Mouse (Mus musculus) C2C12 (cell line): ENCODE results near the gene Psma1. TPM values are rescaled to one million over a fixed set of nuclear protein-coding genes. Genes with fewer than 3 reads are reported as not detected.

Experiments used
- H3K27me3 ChIP-seq: one replicate; pipeline ENCODE4 v1.6.1; 2011; ENCODE audit not compliant: control insufficient read depth, insufficient read depth, insufficient read length
- H3K36me3 ChIP-seq: one replicate; pipeline ENCODE4 v1.6.1; 2011; ENCODE audit not compliant: control insufficient read depth, insufficient read depth
- H3K4me3 ChIP-seq: one replicate; pipeline ENCODE4 v1.5.1; 2011; ENCODE audit warnings: mild to moderate bottlenecking, control low read depth; ENCODE audit not compliant: poor library complexity, insufficient read depth, severe bottlenecking
- H3K79me2 ChIP-seq: one replicate; pipeline ENCODE4 v1.6.1; 2011; ENCODE audit not compliant: control insufficient read depth, insufficient read depth
- H3K79me3 ChIP-seq: one replicate; pipeline ENCODE4 v1.6.1; 2011; ENCODE audit warnings: low read depth, control low read depth
- H3ac ChIP-seq: one replicate; pipeline ENCODE3; 2011; ENCODE audit warnings: low read depth; ENCODE audit not compliant: control insufficient read depth, insufficient read length
- CEBPB ChIP-seq: IDR thresholded peaks from one replicate; pipeline ENCODE4 v1.6.1; 2011; ENCODE audit warnings: low read depth, mild to moderate bottlenecking, control low read depth, moderate library complexity
- CTCF ChIP-seq: IDR thresholded peaks from one replicate; pipeline ENCODE4 v1.5.1; 2011; ENCODE audit not compliant: control insufficient read depth, insufficient read depth, insufficient read length
- FOSL1 ChIP-seq: IDR thresholded peaks from one replicate; pipeline ENCODE4 v1.8.0; 2011; ENCODE audit warnings: mild to moderate bottlenecking, low read length; ENCODE audit not compliant: poor library complexity, insufficient read depth, severe bottlenecking
- MAX ChIP-seq: IDR thresholded peaks from one replicate; pipeline ENCODE4 v1.6.1; 2011; ENCODE audit warnings: mild to moderate bottlenecking, control low read depth
- MYOD1 ChIP-seq: IDR thresholded peaks from one replicate; pipeline ENCODE4 v1.6.1; 2011; ENCODE audit warnings: low read depth; ENCODE audit not compliant: control insufficient read depth, insufficient read length
- MYOG ChIP-seq: IDR thresholded peaks from one replicate; pipeline ENCODE4 v1.6.1; 2011; ENCODE audit not compliant: control insufficient read depth, insufficient read length; ENCODE audit errors: extremely low read depth
- USF1 ChIP-seq: IDR thresholded peaks from one replicate; pipeline ENCODE4 v1.6.1; 2011; ENCODE audit warnings: low read depth, mild to moderate bottlenecking, control low read depth, moderate library complexity
- long read RNA-seq, 2 experiments: library from polyadenylated mRNA; unstranded; transcript quantifications; one replicate each; pipeline ENCODE4 v2.0.0; 2019 to 2020
- polyA plus RNA-seq: library from polyadenylated mRNA; unstranded; fragments of >200 nt; fragmentation: generic; extraction: Trizol; gene quantifications from one replicate; pipeline ENCODE4 v1.2.1, GENCODE M21; 2012; ENCODE audit warnings: missing spikeins

Psma1 gene
- 163 TPM for polyA plus RNA-seq
- long read RNA-seq, experiment 1, transcript Psma1-201 (10 exons, 1,201 nt), result major isoform, 154 of 187 reads
- long read RNA-seq, experiment 1, partial matches to known transcripts, result 12 of 187 reads
- long read RNA-seq, experiment 1, other reads (novel, unspliced or antisense), result 20 of 187 reads
- long read RNA-seq, experiment 2, transcript Psma1-201 (10 exons, 1,201 nt), result major isoform, 226 of 238 reads
- long read RNA-seq, experiment 2, partial matches to known transcripts, result 2 of 238 reads
- long read RNA-seq, experiment 2, other reads (novel, unspliced or antisense), result 10 of 238 reads

DNA sequence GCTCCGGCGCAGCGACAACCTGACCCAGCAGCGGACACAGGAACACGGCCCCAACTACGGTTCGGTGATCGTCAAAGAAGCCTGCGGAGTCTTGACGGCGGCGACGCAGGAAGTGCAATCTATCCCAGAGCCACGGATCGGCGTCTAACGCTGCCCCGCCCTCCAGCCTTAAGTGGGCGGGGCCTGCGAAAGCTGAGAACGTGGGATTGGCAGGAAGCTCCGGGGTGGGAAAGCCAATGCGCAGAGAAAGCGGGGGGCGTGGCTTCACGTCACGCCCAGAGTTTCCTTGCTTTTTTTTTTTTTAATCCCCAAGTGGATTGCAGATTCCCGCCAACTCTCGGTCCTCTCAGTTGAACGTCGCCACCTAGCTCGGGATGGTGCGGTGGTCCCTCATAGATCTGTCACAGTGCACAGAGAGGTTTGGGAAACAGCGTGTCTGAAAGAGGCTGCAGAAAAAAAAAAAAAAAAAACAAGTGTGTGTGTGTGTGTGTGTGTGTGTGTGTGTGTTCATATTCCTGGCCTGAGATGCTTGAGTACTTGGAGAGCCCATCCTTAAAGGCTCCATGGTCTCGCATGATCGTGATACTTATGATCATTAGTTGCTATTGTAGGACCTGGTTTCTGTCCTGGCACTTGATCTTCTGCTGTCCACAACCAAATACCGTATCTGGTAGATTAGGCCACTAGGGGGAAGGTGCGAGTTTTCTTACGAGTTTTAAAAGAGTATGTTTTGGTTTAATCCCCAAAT, at the start of gene Psma1:
Psma1 (minus strand) TSS at position 114 of the 748 bp plus-strand sequence.
- Histone ChIP-seq H3K79me3 (peaks cover 26% of the 10 kb centered on the region), H3K4me3 (peak within 1 kb of the TSS; percentile 71), H3ac (peak within 1 kb of the TSS; percentile 79), H3K79me2 (peaks cover 35% of the 10 kb centered on the region), H3K27me3 (no peaks in the 10 kb centered on the region), H3K36me3 (peaks cover 27% of the 10 kb centered on the region)
- TF ChIP-seq MYOD1 (no peak), MAX (peak; percentile 47)

DNA sequence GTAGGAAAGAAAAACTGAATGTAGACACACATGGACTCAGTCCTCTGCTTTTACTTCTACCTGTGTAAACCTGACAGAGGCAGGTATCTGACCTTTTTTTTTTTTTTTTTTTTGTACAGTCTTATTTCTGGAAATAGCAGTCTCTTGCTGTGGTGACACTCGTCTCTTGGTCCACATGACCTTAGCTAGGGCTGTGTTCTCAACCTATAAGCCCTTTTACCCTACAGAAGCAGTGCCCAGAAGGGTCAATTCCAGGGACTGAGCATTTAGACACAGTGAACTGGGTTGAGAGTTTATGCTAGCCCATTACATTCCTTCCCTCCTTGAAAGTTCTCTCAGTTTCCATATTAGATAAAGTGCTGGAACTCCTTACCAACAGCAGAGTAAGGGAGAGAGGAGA, 47.6 kb upstream of the Psma1 start:
- no peak overlapping the region for H3K4me3 ChIP-seq
- no peaks in the 10 kb centered on the region for H3K79me2 ChIP-seq
- H3K36me3 ChIP-seq, result no peaks in the 10 kb centered on the region
- no peak overlapping the region for H3ac ChIP-seq
- H3K79me3 ChIP-seq, result no peaks in the 10 kb centered on the region
- no peaks in the 10 kb centered on the region for H3K27me3 ChIP-seq
- no peak for TF ChIP-seq MYOD1
- no peak for TF ChIP-seq CEBPB
- no peak for TF ChIP-seq MYOG
- TF ChIP-seq FOSL1, result no peak
- no peak for TF ChIP-seq USF1
- TF ChIP-seq MAX, result no peak
- TF ChIP-seq CTCF, result no peak

DNA sequence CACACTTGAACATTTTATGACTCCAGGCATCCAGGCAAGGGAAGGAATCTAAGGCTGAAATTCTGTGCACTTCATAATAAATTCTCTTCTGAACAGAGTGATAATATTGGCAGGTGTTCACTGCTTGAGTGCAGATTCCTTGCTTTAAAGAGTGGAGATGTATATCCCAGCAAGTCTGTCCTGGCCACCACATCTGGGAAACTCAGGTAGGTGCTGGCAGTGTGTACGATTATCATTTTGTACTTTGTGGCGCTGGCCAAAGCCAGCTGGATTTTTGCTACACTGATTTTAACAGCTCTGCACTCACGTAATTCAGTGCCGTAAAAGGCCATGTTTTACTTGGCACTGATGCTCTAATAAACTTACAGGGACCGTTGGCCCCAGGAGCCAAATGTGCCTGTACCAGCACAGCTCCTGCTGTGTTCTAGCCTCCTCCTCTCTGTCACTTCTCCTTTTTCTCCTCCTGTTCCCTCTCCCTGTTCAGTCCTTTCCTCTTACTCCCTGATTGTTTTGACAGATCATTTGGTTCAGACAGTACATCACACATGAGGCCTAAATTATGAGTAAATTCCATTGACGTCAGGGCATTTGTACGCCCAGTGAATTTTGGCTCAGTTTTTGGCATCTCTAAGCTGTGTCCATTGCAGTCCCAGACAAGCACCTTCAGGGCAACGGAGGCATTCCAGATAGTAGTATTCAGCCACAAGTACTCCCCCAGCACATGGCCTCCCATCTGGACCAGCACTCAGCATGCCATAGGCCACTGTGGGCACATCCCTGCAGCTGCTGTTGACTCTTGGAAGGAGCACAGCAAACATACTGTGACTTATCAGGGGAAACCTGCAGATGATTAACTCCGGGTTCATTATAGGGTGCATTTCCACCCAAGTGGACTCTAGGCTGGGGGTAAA, 46.9 kb upstream of the Psma1 start:
- no peak overlapping the region for H3K4me3 ChIP-seq
- H3K27me3 ChIP-seq, result no peaks in the 10 kb centered on the region
- no peaks in the 10 kb centered on the region for H3K79me3 ChIP-seq
- TF ChIP-seq MAX, result no peak
- TF ChIP-seq FOSL1, result no peak
- TF ChIP-seq MYOD1, result no peak
- TF ChIP-seq MYOG, result no peak
- no peak for TF ChIP-seq CTCF
- TF ChIP-seq USF1, result no peak
- TF ChIP-seq CEBPB, result no peak
- no peak overlapping the region for H3ac ChIP-seq
- no peaks in the 10 kb centered on the region for H3K79me2 ChIP-seq
- no peaks in the 10 kb centered on the region for H3K36me3 ChIP-seq

DNA sequence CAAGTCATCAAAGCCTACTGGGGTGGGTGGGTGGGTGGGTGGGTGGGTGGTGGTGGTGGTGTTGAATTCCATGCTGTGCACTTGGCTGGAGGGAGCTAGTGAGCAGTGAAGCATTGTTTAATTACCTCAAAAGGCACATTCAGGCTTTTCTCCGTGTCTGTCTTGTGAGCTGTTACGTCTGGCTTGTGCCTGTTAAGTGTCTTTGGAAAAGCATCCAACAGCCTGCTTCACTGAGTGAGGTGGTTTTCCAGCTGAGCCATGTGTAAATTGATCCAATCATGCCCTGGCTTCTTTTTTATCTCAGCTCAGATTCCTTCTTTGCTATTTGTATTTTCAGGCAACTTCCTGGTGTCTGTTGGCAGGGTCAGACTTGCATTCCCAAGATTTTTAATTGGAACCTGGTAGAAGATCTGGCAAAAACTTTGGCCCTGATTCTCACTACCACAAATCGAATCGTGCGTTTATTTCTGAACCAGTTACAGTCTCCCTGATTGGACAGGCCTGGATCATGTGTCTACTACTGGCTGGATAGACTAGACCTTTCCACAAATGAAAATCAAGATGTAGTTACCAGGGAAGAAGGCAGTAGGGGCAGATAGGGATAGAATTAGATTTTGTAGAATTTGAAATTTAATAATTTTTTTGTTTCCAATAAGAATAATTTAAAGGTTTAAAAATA, 45.9 kb upstream of the Psma1 start:
- no peaks in the 10 kb centered on the region for H3K36me3 ChIP-seq
- no peak overlapping the region for H3K4me3 ChIP-seq
- TF ChIP-seq USF1 (peak; percentile 4), MAX (no peak)
- no peaks in the 10 kb centered on the region for H3K79me2 ChIP-seq
- no peaks in the 10 kb centered on the region for H3K27me3 ChIP-seq
- H3ac ChIP-seq, result no peak overlapping the region
- H3K79me3 ChIP-seq, result no peaks in the 10 kb centered on the region

- Histone ChIP-seq H3K4me3 (no peak overlapping the region), H3K36me3 (no peaks in the 10 kb centered on the region), H3K27me3 (no peaks in the 10 kb centered on the region), H3K79me3 (no peaks in the 10 kb centered on the region), H3K79me2 (no peaks in the 10 kb centered on the region), H3ac (no peak overlapping the region)
- TF ChIP-seq MYOD1 (no peak), FOSL1 (no peak), CTCF (no peak), MAX (no peak), MYOG (no peak), USF1 (no peak), CEBPB (no peak)
These were observed 42.0 kb upstream of the Psma1 start for GRCm38 (mm10) chr7:114317896-114318295.
